Mouse (Mus musculus): ENCODE results near the gene Gm20822.
"Not testable (repeated sequence)": the region's sequence is repeated elsewhere in the genome, so short reads cannot be mapped to it uniquely, and the experiment has no call there.

The Gm20822 gene

DNA sequence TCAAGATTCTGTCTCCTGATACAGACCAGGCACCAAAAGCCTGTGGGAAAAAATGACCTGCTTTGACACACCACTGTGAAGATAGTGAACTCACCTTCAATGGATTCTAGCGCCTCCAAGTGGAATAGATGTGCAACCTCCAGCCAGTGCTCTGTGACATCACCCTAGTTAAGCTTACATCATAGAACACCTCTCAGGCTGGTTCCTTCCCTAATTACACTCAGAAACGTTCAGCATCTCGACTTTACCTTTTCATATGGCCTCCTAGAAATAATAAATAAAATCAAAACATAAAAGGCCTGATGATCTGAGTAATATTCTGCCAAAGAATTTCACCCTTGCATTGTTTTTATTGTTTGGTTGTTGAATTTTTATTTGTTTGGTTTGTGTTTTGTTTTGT lies at the start of gene Gm20822:
Gene Gm20822, minus strand, starts transcription at position 101 of the 400 bp plus-strand sequence.
- DNase-seq, result not testable (repeated sequence)

Data from lung, postnatal 4 days (tissue).